Mouse (Mus musculus) testis, adult 2 months (tissue): ENCODE measurements around the gene Fig4. TPM values are rescaled to one million over a fixed set of nuclear protein-coding genes. Genes with fewer than 3 reads are reported as not detected.
A peak's percentile ranks its signal among the peaks of the same experiment; 100 is the strongest.

ENCODE experiments used
- H3K27ac ChIP-seq: fragments of 200-500 bp; 2 replicates; pipeline ENCODE4 v1.5.1; 2012; ENCODE audit warnings: low read depth, low read length; ENCODE audit not compliant: control insufficient read depth, insufficient read depth
- H3K27me3 ChIP-seq: fragments of 200-500 bp; 2 replicates; pipeline ENCODE4 v1.6.1; 2012; ENCODE audit warnings: mild to moderate bottlenecking, low read length, moderate library complexity; ENCODE audit not compliant: control insufficient read depth, insufficient read depth
- H3K36me3 ChIP-seq: fragments of 200-500 bp; 2 replicates; pipeline ENCODE4 v1.6.1; 2012; ENCODE audit warnings: mild to moderate bottlenecking, low read length; ENCODE audit not compliant: control insufficient read depth, insufficient read depth
- H3K4me1 ChIP-seq: fragments of 200-500 bp; 2 replicates; pipeline ENCODE4 v1.6.1; 2012; ENCODE audit warnings: low read length; ENCODE audit not compliant: control insufficient read depth, insufficient read depth
- H3K4me3 ChIP-seq: fragments of 200-500 bp; 2 replicates; pipeline ENCODE4 v1.5.1; 2012; ENCODE audit warnings: low read depth, mild to moderate bottlenecking, low read length, moderate library complexity, mixed read lengths; ENCODE audit not compliant: control insufficient read depth
- CTCF ChIP-seq: fragments of 200-500 bp; IDR thresholded peaks from 2 replicates; pipeline ENCODE4 v1.5.1; 2012; ENCODE audit warnings: low read depth, mild to moderate bottlenecking, inconsistent platforms, low read length, moderate library complexity; ENCODE audit not compliant: control insufficient read depth, insufficient read depth, insufficient replicate concordance
- POLR2A ChIP-seq: fragments of 200-500 bp; IDR thresholded peaks from 2 replicates; pipeline ENCODE4 v1.6.1; 2012; ENCODE audit warnings: low read depth, mild to moderate bottlenecking, inconsistent platforms, low read length, moderate library complexity; ENCODE audit not compliant: control insufficient read depth
- polyA plus RNA-seq: library from polyadenylated mRNA; depleted of rRNA; stranded (reverse); fragments of >200 nt; gene quantifications from 2 replicates; pipeline ENCODE4 v1.2.3, GENCODE M21; 2012; rRNA removed

Fig4 gene
- polyA plus RNA-seq, result 10.2 and 10.3 TPM in 2 replicates

DNA sequence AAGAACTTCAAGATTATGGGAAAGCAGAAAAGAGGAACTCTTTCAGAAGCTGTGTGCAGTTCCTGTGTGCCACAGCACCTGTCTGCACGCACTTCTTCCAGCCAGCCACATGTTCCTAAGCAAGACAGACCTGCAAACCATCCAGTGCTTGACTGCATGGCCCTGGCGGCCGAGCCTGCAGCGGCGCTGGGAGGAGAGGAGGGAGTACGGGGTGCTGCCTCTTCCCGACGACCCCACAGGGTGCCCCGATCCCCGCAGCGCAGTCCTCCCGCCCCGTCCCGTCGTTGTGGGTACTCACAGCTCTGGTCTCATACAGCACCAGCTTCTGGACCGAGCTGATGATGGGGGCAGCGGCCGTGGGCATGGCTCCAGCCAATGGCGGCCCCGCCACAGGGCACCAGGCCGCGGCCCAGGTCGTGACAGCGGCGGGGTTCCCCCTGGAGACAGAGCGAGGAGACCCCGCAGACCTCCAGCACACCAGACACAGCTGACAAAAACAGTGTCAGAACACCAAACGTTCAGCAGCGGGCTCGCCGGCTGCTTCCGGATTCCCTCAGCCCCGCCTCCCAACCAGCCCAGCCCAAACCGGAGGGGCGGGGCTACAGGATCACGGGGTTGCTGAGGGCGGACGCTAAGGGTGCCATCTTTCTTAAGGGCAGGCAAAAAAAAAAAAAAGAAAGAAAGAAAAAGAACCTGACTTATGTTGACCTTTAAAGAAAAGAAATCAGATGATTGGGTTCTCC, at the start of gene Fig4:
Gene Fig4 (minus strand): TSS at position 572 of the 743 bp plus-strand sequence.
- no peak for TF ChIP-seq CTCF
- TF ChIP-seq POLR2A, result peak; percentile 64
- no peaks in the 10 kb centered on the region for H3K36me3 ChIP-seq
- no peaks in the 10 kb centered on the region; the same call in 1 of the 2 replicates for H3K27me3 ChIP-seq
- H3K4me1 ChIP-seq, result peaks cover 6% of the 10 kb centered on the region
- peak within 1 kb of the TSS; percentile 86 for H3K27ac ChIP-seq
- peak within 1 kb of the TSS; percentile 89 for H3K4me3 ChIP-seq

DNA sequence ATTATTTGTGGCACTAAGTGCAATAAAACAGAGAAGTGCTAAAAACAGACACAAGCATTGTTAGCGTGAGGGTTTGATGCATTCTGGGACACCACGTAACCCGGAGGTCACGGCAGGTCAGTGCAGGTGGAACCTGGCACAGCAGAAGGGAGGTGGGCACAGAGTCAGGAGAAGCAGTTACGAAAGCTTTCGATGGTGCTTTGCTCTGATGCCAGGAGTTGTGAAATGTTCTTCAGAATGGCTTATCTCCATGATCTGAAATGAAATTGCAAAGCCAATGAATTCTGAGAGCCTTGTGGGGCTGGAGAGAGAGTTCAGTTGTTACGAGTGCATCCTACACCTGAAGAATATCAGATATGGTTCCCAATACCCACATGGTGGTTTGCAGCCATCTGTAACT, 38.3 kb upstream of the Fig4 start:
- H3K27ac ChIP-seq, result no peak overlapping the region
- TF ChIP-seq POLR2A (no peak), CTCF (no peak)

DNA sequence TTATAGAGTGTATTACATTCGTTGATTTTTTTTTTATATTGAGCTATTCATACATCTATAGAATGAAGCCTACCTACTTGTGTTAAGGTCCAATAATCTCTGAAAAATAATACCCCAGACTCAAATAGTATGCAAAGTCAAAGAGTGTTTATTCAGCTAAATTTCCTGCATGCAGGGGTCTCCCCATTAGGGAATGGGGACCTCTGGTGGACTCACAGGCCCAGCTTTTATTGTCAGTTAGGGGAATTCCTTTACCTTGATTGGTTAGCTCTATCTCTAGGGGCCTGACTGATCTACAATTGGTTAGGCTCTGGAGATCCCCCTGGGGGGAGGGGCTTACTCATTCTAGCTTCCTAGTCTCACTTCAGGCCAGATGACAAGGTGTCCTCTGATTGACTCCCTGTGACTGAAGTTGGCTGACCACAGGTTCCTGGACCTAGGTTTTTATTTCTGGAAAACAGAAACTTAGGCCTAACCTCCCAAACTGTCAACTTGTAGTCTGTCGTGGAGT, 29.5 kb upstream of the Fig4 start:
- TF ChIP-seq POLR2A (no peak), CTCF (no peak)
- H3K36me3 ChIP-seq, result no peaks in the 10 kb centered on the region

More for the DNA sequence above, 38.3 kb upstream of the Fig4 start:
- Histone ChIP-seq H3K4me1 (no peaks in the 10 kb centered on the region), H3K4me3 (no peak overlapping the region), H3K27me3 (no peaks in the 10 kb centered on the region), H3K36me3 (no peaks in the 10 kb centered on the region)

DNA sequence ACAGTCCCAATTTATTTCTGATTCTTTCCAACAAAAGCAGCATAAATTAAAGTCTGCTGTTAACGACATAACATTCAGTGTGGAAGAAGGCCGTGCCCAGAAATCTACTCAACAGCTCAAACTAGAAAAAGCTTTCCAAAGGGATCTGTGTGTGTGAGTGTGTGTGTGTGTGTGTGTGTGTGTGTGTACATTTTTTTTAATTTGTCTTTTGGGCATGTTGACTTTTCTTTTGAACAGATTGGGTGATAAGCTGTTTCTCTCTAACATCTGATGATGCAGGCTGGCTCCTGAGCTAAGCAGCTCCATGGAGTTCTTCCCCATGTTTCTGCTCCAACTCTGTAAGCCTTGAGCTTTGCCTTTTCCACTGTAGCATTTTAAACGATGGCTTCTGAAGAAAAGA, 12.8 kb upstream of the Fig4 start:
- no peaks in the 10 kb centered on the region; the same call in 1 of the 2 replicates for H3K4me1 ChIP-seq
- TF ChIP-seq POLR2A (no peak), CTCF (no peak)
- no peak overlapping the region for H3K27ac ChIP-seq
- H3K27me3 ChIP-seq, result no peaks in the 10 kb centered on the region
- no peak overlapping the region for H3K4me3 ChIP-seq
- no peaks in the 10 kb centered on the region for H3K36me3 ChIP-seq

More for the DNA sequence above, 29.5 kb upstream of the Fig4 start:
- Histone ChIP-seq H3K4me3 (no peak overlapping the region), H3K27ac (no peak overlapping the region), H3K4me1 (no peaks in the 10 kb centered on the region), H3K27me3 (no peaks in the 10 kb centered on the region)

DNA sequence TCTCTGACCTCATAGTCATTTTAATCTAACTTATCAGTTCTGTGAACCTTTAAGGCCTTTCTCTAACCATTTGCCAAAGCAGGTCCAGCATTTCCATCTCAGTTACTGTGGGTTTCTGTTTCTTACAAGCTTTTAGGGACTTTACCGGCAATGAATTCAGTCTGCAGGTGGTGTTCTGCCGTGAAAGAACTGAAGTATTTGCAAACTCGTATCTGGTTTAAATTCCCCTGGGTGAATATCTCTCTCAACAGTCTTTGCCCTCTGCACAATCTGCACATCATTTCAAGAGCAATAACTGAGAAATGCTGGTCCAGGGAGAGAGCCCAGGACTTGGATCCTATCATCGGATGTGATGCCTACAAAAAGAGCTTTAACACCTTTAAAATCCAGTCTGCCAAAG, 5.1 kb upstream of the Fig4 start:
- TF ChIP-seq CTCF, result no peak
- no peak for TF ChIP-seq POLR2A
- no peak overlapping the region for H3K4me3 ChIP-seq
- H3K36me3 ChIP-seq, result no peaks in the 10 kb centered on the region
- H3K27ac ChIP-seq, result no peak overlapping the region
- peaks cover 2% of the 10 kb centered on the region; the same call in 1 of the 2 replicates for H3K4me1 ChIP-seq
- no peaks in the 10 kb centered on the region; the same call in 1 of the 2 replicates for H3K27me3 ChIP-seq

DNA sequence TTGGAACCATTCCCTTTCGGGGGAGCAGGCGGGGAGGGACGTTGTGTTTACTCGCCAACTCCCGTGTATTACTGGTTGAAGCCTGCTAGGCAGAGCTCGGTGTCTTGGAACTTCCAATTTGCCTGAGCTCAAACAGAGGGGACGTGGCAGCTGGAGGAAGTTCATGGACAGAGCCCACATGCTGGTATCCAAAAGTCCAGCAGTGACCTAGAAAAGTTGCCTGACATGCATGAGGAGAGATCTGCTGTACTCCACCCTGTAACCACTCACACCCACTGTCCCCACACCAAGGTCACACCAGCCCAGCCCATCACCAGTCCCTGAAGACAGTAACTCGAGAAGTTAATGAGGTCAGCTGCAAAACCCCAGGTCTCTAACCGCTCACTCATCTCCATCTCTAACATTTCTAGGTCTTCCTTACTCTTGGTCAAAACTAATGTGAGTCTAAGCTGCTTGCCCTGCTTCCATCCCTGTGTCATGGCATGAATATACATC, 1.9 kb upstream of the Fig4 start:
- no peaks in the 10 kb centered on the region for H3K36me3 ChIP-seq
- no peaks in the 10 kb centered on the region; the same call in 1 of the 2 replicates for H3K27me3 ChIP-seq
- H3K4me3 ChIP-seq, result peak overlapping the region; percentile 41
- peaks cover 6% of the 10 kb centered on the region for H3K4me1 ChIP-seq
- TF ChIP-seq POLR2A, result no peak
- TF ChIP-seq CTCF, result no peak
- H3K27ac ChIP-seq, result no peak overlapping the region

DNA sequence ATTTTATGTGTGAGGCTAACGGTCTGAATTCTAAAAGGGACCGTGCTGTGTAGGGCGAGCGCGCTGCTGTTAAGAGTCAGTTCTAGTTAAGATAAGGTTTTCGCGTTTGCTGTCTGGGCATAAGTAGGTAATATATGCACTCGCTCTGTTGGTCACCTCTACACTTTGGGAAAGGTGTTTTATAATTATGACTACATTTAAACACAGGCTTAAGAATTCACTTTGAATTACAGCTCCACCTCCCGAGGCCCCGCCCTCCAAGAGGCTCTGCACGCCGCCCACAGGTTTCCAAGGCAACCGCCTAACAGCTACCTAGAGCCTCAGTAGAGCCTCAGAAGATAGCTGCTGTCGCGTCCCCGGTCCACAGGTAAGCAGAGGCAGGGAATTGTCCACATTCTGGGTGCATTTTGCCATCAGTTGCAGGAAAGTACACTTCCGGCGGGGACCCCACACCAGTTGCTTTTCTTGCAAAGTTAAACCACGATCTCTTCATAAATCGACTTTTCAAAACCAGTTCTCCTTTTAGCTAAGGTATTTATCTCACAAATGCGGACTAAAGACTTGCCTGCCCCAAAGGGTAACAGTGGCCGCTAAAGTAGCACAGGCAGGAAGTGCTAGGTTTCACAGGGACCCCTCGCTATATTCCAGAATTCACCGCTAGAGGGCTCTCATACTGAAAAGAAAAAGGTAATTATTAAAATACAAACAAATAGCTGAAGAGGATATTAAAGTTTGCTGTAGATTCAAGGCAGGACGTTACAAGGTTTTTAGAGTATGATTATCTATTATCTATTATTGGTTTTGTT, 782 bp upstream of the Fig4 start, which contains the start of gene Ak9:
Gene Ak9 (plus strand): TSS at position 342 of the 806 bp plus-strand sequence.
- Histone ChIP-seq H3K4me3 (peak within 1 kb of the TSS; percentile 89), H3K27me3 (no peaks in the 10 kb centered on the region; the same call in 1 of the 2 replicates), H3K27ac (peak within 1 kb of the TSS; percentile 86), H3K4me1 (peaks cover 6% of the 10 kb centered on the region), H3K36me3 (no peaks in the 10 kb centered on the region)
- peak; percentile 72 for TF ChIP-seq POLR2A
- TF ChIP-seq CTCF, result peak; percentile 4; the same call in 1 of the 2 replicates
